Mouse (Mus musculus): ENCODE data around the gene Prex1. TPM values are rescaled to one million over a fixed set of nuclear protein-coding genes. Genes with fewer than 3 reads are reported as not detected.
"Not testable (repeated sequence)": the region's sequence is repeated elsewhere in the genome, so short reads cannot be mapped to it uniquely, and the experiment has no call there.

Gene Prex1
- polyA plus RNA-seq (2016; fragmentation: Nextera tagmentation; extraction: Ambion mirVana), result 12.0 and 13.6 TPM in 2 replicates

DNA sequence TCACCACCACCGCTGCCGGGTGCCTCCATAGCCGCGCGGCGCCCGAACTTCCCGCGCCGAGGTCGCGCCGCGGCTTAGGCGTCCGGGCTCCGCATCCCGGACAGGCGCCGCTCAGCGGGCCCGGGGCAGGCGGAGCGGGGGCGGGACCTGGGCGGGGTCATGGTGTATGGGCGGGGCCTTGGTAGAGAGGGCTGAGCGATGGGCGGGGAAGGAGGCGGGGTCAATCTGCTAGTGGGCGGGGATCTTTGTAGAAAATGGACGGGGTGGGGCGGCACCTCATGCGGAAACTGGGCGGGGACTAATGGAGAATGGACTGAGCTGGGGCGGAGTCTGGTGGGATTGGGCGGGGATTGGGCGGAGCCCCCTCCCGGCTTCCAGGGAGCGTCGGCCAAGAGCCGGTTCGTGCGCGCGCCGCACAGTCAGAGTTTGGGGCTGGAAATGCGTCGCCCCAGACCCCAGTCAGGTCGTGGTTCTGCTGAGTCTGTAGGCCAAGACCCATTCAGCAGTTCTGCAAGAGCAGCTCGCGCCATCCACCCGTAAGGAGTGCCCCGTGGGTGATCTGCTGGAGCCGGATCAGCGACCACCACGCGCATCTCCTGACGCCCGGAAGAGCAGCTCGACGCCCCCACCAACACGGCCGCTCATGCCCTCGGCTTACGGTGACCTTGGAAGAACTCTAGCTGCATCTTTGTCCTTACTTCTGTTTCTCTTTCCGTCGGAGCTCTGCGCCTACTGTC lies at the start of gene Prex1:
Prex1 (minus strand) TSS at position 143 of the 737 bp plus-strand sequence.
- peak within 1 kb of the TSS; percentile 71 for H3K4me3 ChIP-seq
- ATAC-seq (ENCODE audit: insufficient number of reproducible peaks, low FRiP score), result peak; percentile 94
- H3K36me3 ChIP-seq, result no peaks in the 10 kb centered on the region
- under 1% methylated on average over 67 of the region's 69 CpGs for WGBS
- peak within 1 kb of the TSS; percentile 97 for H3K4me2 ChIP-seq
- no peaks in the 10 kb centered on the region for H3K9me3 ChIP-seq (replicated peaks)
- no peaks in the 10 kb centered on the region for H3K27me3 ChIP-seq (replicated peaks)
- H3K9ac ChIP-seq, result peak within 1 kb of the TSS; percentile 81
- H3K4me1 ChIP-seq (replicated peaks), result peaks cover 31% of the 10 kb centered on the region
- peak within 1 kb of the TSS; percentile 61 for H3K27ac ChIP-seq (ENCODE audit: poor library complexity, severe bottlenecking)

GRCm38 (mm10) chr2:166757969-166758368 lies 44.3 kb upstream of the Prex1 start:
- no peak overlapping the region for H3K4me2 ChIP-seq
- 8% methylated on average over 3 of the region's 3 CpGs for WGBS
- no peak overlapping the region for H3K4me3 ChIP-seq
- no peak for ATAC-seq (ENCODE audit: insufficient number of reproducible peaks, low FRiP score)
- H3K9ac ChIP-seq, result no peak overlapping the region
- H3K4me1 ChIP-seq (replicated peaks), result no peaks in the 10 kb centered on the region
- H3K27ac ChIP-seq (ENCODE audit: poor library complexity, severe bottlenecking), result no peak overlapping the region
- no peaks in the 10 kb centered on the region for H3K36me3 ChIP-seq
- H3K9me3 ChIP-seq (replicated peaks), result no peaks in the 10 kb centered on the region
- peaks cover 19% of the 10 kb centered on the region for H3K27me3 ChIP-seq (replicated peaks)

DNA sequence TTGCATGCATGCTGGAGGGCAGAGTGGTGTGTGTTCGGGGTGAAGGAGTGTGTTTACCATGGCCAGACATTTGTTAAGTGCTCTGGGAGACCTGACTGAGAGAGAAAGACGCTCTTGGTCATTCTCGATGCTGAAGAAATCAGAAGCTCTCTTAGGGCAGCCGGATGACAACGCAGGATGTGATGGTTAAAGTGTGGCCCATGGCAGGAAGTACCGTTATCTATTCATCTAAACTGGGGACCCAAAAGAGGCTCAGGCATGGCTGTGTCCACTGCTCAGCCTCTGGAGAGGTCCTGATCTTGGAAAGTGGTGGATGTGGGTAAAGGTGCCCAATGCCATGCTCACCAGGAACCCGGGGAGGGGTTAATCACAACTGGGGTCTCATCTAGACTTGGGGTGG lies 41.1 kb upstream of the Prex1 start:
- ATAC-seq (ENCODE audit: insufficient number of reproducible peaks, low FRiP score), result no peak
- peaks cover 19% of the 10 kb centered on the region for H3K27me3 ChIP-seq (replicated peaks)
- WGBS, result 74% methylated on average over 7 of the region's 7 CpGs
- no peak overlapping the region for H3K4me2 ChIP-seq
- no peak overlapping the region for H3K9ac ChIP-seq
- no peak overlapping the region for H3K27ac ChIP-seq (ENCODE audit: poor library complexity, severe bottlenecking)
- no peaks in the 10 kb centered on the region for H3K36me3 ChIP-seq
- H3K4me1 ChIP-seq (replicated peaks), result no peaks in the 10 kb centered on the region
- no peak overlapping the region for H3K4me3 ChIP-seq
- H3K9me3 ChIP-seq (replicated peaks), result no peaks in the 10 kb centered on the region

GRCm38 (mm10) chr2:166754194-166754593 lies 40.6 kb upstream of the Prex1 start:
- Histone ChIP-seq H3K9ac (no peak overlapping the region), H3K36me3 (no peaks in the 10 kb centered on the region), H3K4me2 (no peak overlapping the region), H3K27ac (ENCODE audit: poor library complexity, severe bottlenecking) (no peak overlapping the region), H3K4me3 (no peak overlapping the region), H3K27me3 (replicated peaks) (peaks cover 19% of the 10 kb centered on the region), H3K9me3 (replicated peaks) (no peaks in the 10 kb centered on the region), H3K4me1 (replicated peaks) (no peaks in the 10 kb centered on the region)
- no peak for ATAC-seq (ENCODE audit: insufficient number of reproducible peaks, low FRiP score)
- WGBS, result 45% methylated on average over 4 of the region's 4 CpGs

DNA sequence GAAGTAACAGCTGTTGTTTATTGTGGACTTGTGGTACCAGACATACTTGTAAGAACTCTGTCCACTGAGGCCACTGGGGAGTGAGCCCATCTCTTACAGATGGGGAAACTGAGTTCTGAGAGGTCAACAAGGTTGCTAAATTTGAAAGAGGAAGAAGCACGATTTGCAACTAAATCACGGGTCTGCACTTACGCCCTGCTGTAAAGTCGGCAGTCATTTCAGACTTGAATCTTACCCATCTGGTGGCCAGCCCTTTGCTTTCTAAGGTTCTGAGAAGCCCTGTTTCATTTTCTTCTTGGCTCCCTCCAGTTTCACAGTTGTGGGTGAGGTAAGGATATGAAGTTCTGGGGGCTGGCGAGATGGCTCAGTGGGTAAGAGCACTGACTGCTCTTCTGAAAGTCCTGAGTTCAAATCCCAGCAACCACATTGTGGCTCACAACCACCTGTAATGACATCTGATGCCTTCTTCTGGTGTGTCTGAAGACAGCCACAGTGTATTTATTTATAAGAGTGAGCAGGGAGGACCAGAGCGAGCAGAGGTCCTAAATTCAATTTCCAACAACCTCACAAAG lies 37.1 kb upstream of the Prex1 start:
- Histone ChIP-seq H3K4me1 (replicated peaks) (peaks cover 5% of the 10 kb centered on the region; the same call in 1 of the 2 replicates), H3K9me3 (replicated peaks) (no peaks in the 10 kb centered on the region), H3K9ac (no peak overlapping the region), H3K4me3 (no peak overlapping the region), H3K27ac (ENCODE audit: poor library complexity, severe bottlenecking) (no peak overlapping the region), H3K4me2 (no peak overlapping the region), H3K36me3 (no peaks in the 10 kb centered on the region), H3K27me3 (replicated peaks) (no peaks in the 10 kb centered on the region)
- ATAC-seq (ENCODE audit: insufficient number of reproducible peaks, low FRiP score), result no peak
- WGBS, result 88% methylated on average over 6 of the region's 6 CpGs

- H3K9ac ChIP-seq; H3K27ac ChIP-seq (ENCODE audit: poor library complexity, severe bottlenecking); H3K4me3 ChIP-seq; H3K27me3 ChIP-seq (replicated peaks); ATAC-seq (ENCODE audit: insufficient number of reproducible peaks, low FRiP score); H3K36me3 ChIP-seq; H3K4me1 ChIP-seq (replicated peaks); H3K9me3 ChIP-seq (replicated peaks): not testable (repeated sequence)
- WGBS, result 41% methylated on average over 14 of the region's 14 CpGs
- H3K4me2 ChIP-seq, result 0 out of 2 replicates have a peak overlapping the region, but pooled peaks have one; percentile 1
Measured at GRCm38 (mm10) chr2:166746261-166746913, 32.8 kb upstream of the Prex1 start.

- Histone ChIP-seq H3K27me3 (replicated peaks) (0 out of 2 replicates have a peak, but pooled peaks cover 2% of the 10 kb centered on the region), H3K27ac (ENCODE audit: poor library complexity, severe bottlenecking) (no peak overlapping the region), H3K4me1 (replicated peaks) (peaks cover 5% of the 10 kb centered on the region; the same call in 1 of the 2 replicates), H3K36me3 (no peaks in the 10 kb centered on the region), H3K4me2 (no peak overlapping the region), H3K9ac (no peak overlapping the region), H3K4me3 (no peak overlapping the region), H3K9me3 (replicated peaks) (no peaks in the 10 kb centered on the region)
- ATAC-seq (ENCODE audit: insufficient number of reproducible peaks, low FRiP score), result no peak
- 80% methylated on average over 9 of the region's 9 CpGs for WGBS
Measured at GRCm38 (mm10) chr2:166745849-166746248, 32.2 kb upstream of the Prex1 start.

DNA sequence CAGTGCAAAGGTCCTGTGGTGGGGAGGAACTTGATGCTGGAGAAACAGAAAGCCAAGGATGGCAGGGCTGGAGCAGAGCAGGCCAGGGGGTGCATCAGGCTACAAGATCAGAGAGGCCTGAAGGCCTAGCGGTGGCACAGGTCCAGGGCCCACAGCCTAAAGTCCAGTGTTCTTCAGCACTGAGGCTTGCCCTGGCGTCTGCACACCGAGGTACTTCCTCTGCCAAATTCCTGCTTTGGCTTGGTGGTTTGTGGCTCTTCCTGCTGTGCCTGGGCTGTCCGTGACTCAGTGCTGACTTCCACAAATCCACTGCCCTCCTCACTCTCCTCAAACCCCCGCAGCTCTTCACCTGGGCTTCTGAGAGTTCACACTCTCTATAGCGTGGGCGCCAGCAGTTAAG lies 30.8 kb upstream of the Prex1 start:
- H3K4me2 ChIP-seq, result no peak overlapping the region
- peaks cover 5% of the 10 kb centered on the region; the same call in 1 of the 2 replicates for H3K4me1 ChIP-seq (replicated peaks)
- ATAC-seq (ENCODE audit: insufficient number of reproducible peaks, low FRiP score), result 0 out of 2 replicates have a peak, but pooled peaks have one; percentile 7
- no peaks in the 10 kb centered on the region for H3K36me3 ChIP-seq
- WGBS, result 68% methylated on average over 7 of the region's 7 CpGs
- 0 out of 2 replicates have a peak, but pooled peaks cover 8% of the 10 kb centered on the region for H3K27me3 ChIP-seq (replicated peaks)
- no peak overlapping the region for H3K27ac ChIP-seq (ENCODE audit: poor library complexity, severe bottlenecking)
- no peak overlapping the region for H3K9ac ChIP-seq
- H3K4me3 ChIP-seq, result no peak overlapping the region
- H3K9me3 ChIP-seq (replicated peaks), result no peaks in the 10 kb centered on the region

GRCm38 (mm10) chr2:166743504-166743903 lies 29.9 kb upstream of the Prex1 start:
- Histone ChIP-seq H3K4me1 (replicated peaks) (peaks cover 5% of the 10 kb centered on the region; the same call in 1 of the 2 replicates), H3K9me3 (replicated peaks) (no peaks in the 10 kb centered on the region), H3K4me2 (no peak overlapping the region), H3K9ac (no peak overlapping the region), H3K4me3 (no peak overlapping the region), H3K27me3 (replicated peaks) (0 out of 2 replicates have a peak, but pooled peaks cover 8% of the 10 kb centered on the region), H3K27ac (ENCODE audit: poor library complexity, severe bottlenecking) (no peak overlapping the region), H3K36me3 (no peaks in the 10 kb centered on the region)
- WGBS, result 63% methylated on average over 4 of the region's 4 CpGs
- ATAC-seq (ENCODE audit: insufficient number of reproducible peaks, low FRiP score), result no peak

- no peak for ATAC-seq (ENCODE audit: insufficient number of reproducible peaks, low FRiP score)
- Histone ChIP-seq H3K9me3 (replicated peaks) (no peaks in the 10 kb centered on the region), H3K27me3 (replicated peaks) (0 out of 2 replicates have a peak, but pooled peaks cover 8% of the 10 kb centered on the region), H3K36me3 (no peaks in the 10 kb centered on the region), H3K4me2 (no peak overlapping the region), H3K4me1 (replicated peaks) (peaks cover 5% of the 10 kb centered on the region; the same call in 1 of the 2 replicates), H3K27ac (ENCODE audit: poor library complexity, severe bottlenecking) (no peak overlapping the region), H3K9ac (no peak overlapping the region), H3K4me3 (no peak overlapping the region)
- 79% methylated on average over 6 of the region's 6 CpGs for WGBS
Measured at GRCm38 (mm10) chr2:166741445-166741844, 27.8 kb upstream of the Prex1 start.

- H3K9me3 ChIP-seq (replicated peaks), result no peaks in the 10 kb centered on the region
- H3K27ac ChIP-seq (ENCODE audit: poor library complexity, severe bottlenecking), result no peak overlapping the region
- 0 out of 2 replicates have a peak, but pooled peaks cover 8% of the 10 kb centered on the region for H3K27me3 ChIP-seq (replicated peaks)
- H3K4me2 ChIP-seq, result no peak overlapping the region
- H3K4me1 ChIP-seq (replicated peaks), result 0 out of 2 replicates have a peak, but pooled peaks cover 5% of the 10 kb centered on the region
- WGBS, result 81% methylated on average over 6 of the region's 6 CpGs
- H3K9ac ChIP-seq, result no peak overlapping the region
- no peak overlapping the region for H3K4me3 ChIP-seq
- no peak for ATAC-seq (ENCODE audit: insufficient number of reproducible peaks, low FRiP score)
- H3K36me3 ChIP-seq, result no peaks in the 10 kb centered on the region
Measured at GRCm38 (mm10) chr2:166740396-166740795, 26.8 kb upstream of the Prex1 start.
